Mouse (Mus musculus): ENCODE measurements around the gene Hist2h2aa2.
"Not testable (repeated sequence)": the region's sequence is repeated elsewhere in the genome, so short reads cannot be mapped to it uniquely, and the experiment has no call there.

Gene Hist2h2aa2

DNA sequence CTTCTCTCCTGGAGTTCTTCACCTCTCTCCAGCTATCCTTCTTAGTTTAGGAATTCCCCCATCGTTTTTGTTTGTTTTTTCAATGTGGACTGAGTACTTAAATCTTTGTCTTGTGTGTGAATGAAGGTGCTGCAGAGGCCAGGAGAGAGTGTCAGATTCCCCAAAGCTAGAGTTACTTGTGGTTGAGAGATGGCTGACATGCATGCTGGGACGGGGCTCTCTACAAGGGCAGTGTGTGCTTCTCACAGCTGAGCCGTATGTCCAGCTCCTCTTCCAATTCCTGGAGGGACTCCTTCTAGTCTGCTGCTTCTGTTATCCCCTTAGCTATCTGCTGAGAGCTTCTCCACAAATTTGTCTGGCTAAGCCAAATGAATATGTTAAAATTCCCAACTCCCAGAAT is 4.2 kb downstream of the Hist2h2aa2 start:
- DNase-seq, result no peak

DNA sequence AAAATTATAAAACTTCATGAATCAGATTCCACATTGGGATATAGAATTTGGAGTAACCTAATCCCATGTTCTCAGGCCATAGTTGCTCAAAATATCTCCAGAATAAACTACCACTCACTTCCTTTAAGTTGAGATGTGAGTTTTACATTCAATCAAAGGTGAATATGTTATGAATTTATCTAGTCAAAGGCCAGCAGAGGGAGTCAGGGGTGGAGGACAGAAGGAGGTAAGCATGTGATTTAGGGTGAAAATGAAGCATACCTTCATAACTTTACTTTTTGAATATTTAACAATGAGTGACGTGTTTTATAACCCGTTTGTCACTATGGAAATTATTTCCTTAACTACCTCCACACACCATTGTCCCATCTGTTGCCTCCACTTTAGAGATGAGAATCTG is 5.2 kb downstream of the Hist2h2aa2 start:
- DNase-seq, result no peak

DNA sequence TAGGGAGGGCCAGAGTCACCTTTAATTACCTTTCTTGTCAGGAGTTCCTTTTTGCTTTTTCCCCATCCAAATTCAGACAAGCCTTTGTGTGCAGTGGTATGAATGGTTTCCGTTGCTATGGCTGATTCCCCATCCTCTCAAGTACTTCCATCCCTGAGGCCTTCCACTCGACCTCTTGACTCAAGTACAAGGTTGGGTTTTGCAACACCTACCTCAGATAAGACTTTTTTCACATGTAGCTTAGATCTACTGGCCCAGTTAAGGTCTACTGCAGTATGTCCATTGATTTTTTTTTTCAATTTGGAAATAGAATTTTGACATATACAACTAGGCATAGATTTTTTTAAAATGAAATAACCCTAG is 8.3 kb downstream of the Hist2h2aa2 start:
- DNase-seq, result no peak

DNA sequence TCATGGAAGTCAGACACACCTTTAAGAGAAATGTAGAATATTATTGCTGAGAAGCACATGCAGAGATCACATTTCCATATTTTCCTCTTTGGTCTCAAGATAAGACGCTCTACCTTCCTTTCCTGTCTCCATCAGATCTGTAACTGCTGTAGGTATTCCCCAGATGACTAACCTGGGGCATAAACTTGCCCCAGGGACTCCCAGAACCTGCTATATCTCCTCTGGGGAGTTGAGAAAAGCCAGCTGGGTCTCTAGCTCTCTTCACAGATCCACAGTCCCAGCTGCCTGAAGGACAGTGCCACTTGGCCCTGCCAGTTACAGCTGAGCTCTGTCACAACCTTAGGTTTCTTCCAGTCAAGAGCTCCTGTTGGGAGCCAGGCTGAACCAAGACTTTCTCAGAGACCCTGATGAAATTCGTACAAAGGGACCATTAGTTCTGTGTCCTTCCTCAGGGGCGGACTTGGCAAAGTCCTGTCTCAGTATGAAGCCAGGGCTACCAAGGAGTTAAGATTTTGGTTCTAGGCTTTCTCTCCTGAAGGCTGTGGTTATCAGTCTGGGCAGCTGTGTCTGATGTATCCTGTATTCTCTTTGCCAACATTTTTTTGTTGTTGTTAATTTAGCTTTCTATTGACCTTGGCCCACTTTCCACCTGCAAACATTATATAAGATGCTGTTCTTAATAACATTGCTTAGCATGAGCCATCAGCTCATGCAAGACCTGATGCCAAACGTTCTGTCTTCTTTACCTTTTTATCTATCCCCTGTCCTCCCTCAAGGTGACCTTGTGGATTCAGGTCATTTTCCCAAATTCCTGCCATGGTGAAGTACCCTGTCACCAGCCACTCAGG is 8.9 kb downstream of the Hist2h2aa2 start:
- DNase-seq, result no peak

DNA sequence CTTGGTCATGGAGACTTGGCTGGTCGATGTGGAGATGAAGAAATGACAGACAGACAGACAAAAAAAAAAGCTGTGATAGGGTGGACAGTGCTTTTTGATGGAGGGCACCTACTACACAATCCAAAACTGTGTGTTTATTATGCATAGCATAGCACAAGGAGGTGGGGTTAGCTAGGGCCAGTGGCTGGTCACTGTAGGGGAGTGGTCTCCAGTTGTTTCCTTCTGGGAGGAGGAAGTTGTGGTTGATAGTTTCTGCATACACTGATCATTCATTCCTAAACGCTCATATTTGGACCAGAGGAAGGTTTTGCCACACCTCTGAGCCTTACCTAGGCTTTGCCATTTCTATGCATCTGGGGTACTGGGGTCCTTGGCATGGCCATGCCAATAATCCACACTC is 9.7 kb downstream of the Hist2h2aa2 start:
- DNase-seq, result no peak

DNA sequence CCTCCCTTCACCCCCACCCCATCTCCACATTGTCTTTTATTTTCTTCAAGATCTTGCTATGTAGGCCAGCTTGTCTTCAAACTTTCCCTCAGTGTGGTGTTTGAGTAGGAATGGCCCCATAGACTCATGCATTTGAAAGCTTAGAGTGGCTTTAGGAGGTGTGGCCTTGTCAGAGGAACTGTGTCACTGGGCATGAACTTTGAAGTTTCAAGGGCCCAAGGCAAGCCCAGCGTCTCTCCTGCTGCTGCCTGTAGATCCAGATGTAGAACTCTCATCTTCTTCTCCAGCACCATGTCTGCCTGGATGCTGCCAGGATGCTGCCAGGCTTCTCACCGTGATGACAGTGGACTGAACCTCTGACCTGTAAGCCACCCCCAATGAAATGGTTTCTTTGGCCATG is 11.2 kb downstream of the Hist2h2aa2 start:
- DNase-seq, result no peak

DNA sequence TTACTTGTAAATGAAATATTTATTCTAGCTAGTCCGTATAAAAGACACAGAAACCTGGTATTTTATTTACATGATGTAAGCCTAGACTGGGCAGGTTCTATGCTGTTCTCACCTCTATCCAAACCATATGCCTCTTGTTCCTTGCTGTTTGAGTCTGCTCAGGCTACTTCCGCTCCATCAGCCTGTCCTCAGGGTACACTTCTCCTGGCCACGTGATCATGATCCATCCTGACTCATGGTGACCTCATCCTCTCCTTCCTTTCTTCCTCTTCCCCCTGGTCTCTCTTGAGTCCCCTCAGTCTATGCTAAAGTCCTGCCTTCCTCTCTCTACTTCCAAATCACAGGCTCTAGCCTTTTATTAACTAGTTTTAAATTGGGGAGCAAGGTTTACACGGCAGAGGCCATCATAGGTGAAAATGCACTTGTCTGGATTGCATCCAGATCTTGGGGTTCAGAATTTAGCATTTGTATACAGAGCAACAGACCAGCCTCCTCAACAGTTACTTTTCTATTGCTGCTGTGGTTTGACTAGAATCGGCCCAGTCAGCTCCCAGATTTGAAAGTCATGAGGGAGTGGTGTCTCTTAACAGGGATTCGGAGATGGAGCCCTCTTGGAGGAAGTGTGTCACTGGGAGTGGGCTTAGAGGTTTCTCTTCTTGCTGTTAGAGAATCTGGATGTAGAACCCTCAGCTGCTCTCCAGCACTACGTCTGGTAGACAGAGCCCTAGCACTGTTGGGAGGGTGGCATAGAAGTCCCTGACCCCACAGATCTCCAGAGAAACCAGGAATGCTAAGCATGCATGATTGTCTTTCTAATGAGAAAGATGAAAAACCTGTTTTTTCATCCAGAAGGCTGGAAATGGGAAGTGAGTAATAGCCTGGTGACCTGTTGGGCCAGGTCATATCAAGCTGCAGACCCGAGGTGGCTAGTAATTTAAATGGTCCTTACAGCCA is 13.1 kb downstream of the Hist2h2aa2 start:
- DNase-seq, result no peak

DNA sequence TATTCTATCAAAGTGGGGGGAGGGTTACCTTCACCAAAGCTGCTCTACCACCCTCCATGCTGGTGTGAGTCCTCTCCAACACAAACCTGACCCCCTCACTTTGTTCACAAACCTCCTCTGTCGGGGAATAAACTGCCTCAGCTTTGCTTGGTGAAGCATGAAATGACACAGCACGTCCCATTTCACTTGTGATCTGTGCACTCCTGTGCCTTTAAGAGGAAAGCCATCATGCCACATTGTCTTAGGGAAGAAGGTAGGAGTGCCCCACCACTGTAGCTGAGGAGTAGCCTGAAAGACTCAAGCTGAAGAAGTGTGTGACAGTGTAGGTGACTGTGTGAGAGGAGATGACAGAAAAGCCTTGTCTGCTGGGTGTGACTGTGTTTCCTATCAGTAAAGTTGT is 14.7 kb downstream of the Hist2h2aa2 start:
- DNase-seq, result no peak

DNA sequence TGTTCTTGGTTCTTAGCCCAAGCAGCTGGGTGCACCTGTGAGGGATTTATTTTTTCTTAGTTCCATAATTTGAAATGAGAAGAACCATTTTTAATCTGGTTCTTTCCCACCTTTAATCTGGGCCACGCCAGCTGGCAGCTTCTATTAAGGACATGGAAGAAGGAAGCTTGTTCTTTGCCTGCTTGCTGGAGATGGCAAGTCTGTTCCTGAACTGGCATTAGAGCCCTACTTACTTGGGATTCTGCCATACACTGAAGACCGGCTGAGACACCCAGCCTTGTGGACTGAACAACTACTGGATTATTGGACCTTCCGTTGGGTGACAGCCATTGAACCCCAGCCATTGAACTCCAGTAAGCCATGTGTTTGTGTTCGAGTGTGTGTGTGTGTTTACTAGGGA is 17.3 kb downstream of the Hist2h2aa2 start:
- DNase-seq, result no peak

DNA sequence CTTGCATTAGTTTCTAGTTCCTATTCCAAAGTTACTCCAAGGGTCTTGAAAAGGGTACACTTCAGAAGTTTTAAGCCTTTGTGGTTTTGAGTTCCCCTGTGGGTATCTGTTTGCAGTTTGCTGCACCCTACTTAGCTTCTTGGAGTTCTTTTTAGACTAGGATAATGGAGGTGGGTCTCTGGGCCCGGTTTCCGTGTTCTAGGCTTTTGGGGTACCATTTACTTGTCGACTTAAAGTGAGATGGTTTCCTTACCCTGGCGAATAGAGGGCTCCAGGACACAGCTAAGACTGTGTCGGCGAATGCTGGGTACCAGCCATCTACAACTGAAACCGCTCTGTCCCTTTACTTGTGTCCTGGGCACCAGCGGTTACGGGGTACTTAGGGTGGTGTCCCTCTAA is 18.4 kb downstream of the Hist2h2aa2 start:
- DNase-seq, result no peak

DNA sequence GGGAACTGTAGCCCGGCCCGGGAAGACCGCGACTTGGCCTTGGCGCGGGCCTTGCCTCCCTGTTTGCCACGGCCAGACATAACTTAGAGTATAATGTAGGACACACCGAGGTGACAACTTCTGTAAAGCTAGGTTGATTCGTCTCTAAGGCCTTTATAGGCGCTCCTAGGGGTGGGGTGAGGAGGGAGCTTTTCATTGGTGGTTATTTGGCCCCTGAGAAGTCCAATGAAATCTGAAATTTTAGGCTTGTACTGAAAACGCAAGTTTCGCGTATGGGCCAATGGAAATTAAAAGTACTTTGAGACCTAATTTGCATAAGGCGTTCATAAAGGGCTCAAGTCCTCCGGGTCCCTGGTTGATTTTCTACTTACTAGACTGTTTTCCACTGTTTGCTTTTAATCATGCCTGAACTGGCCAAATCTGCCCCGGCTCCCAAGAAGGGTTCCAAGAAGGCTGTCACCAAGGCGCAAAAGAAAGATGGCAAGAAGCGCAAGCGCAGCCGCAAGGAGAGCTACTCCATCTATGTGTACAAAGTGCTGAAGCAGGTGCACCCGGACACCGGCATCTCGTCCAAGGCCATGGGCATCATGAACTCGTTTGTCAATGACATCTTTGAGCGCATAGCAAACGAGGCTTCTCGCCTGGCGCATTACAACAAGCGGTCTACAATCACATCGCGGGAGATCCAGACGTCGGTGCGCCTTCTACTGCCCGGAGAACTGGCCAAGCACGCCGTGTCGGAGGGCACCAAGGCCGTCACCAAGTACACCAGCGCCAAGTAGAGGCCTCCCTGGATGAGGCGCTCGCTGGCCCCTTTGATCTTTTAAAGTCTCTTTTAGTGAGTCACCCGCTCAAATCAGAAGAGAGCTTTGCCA is 19.1 kb downstream of the Hist2h2aa2 start, which contains the start of the genes Hist2h2ac and Hist2h2be:
Hist2h2ac (minus strand) TSS at position 116 of the 875 bp plus-strand sequence.
Hist2h2be (plus strand) TSS at position 355 of the 875 bp plus-strand sequence.
- peak; percentile 92 for DNase-seq

DNA sequence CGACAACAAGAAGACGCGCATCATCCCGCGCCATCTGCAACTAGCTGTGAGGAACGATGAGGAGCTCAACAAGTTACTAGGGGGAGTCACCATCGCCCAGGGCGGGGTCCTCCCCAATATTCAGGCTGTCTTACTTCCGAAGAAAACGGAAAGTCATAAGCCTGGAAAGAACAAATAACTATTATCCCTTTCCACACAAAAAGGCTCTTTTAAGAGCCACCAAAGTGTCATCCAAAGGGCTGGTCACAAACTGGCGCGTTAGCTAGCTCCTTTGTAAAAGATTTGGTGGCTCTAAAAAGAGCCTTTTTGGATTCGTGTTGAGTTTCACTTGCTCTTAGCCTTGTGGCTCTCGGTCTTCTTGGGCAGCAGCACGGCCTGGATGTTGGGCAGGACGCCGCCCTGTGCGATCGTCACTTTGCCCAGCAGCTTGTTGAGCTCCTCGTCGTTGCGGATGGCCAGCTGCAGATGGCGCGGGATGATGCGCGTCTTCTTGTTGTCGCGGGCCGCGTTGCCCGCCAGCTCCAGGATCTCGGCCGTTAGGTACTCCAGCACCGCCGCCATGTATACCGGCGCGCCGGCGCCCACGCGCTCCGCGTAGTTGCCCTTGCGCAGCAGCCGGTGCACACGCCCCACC is 19.8 kb downstream of the Hist2h2aa2 start:
- DNase-seq, result not testable (repeated sequence)

DNA sequence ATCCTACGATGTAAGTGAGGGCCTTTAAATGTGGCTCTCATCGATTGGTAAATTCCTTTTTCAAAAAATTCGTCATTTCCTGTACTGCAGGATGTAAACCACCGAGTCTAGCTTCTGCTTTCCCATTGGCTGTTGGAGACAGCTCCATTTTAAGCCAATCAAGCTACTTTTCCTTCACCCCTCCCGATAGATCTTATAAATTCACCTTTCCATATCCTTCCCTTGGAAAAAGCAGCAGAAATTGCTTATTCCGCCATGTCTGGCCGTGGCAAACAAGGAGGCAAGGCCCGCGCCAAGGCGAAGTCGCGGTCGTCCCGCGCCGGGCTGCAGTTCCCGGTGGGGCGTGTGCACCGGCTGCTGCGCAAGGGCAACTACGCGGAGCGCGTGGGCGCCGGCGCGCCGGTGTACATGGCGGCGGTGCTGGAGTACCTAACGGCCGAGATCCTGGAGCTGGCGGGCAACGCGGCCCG is 20.4 kb downstream of the Hist2h2aa2 start, which contains the start of the genes Bola1 and Hist2h2ab:
Bola1 (minus strand) TSS at position 49 of the 470 bp plus-strand sequence.
Hist2h2ab (plus strand) TSS at position 205 of the 470 bp plus-strand sequence.
- DNase-seq, result peak; percentile 83

DNA sequence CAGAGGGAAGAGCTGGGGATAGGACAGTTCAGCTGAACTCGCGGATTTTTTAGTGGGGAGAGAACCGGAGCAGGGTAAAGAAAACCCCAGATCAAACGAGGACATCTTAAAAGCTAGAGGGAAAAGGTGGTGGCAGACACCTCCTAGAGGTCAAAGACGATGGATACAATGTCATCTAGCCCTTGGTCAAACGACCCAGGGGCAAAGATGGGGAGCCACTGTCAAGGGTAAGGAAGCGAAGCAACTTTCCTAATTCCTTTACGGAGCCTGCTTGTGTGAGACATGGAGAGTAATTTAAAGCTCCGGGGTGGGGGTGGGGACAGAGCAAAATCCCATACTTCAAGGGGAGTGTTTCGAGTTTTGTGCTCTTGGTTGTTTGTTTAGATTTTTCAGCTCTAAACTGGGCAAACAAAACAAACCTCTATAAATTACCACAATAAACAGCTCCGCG is 20.9 kb downstream of the Hist2h2aa2 start:
- peak; percentile 40 for DNase-seq

DNA sequence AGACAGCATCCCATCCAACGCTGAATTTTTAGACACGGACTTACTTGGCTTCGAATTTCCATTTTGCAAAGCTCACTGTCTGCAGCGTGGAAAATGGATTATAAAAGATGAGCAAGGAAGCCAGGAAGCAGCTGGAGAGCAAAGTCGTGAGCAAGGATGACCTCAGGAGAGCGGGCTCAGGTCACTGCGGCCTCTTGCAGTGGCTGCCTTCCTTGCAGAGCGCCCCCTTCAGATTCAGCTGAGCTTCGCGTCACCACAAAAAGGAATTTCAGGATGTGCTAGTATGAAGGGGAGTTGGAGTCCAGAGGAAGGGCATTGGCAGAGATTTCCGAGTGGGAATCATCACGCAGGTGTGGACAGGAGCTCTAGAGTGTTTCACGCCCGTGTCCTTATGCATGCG is 30.8 kb downstream of the Hist2h2aa2 start:
- DNase-seq, result no peak

DNA sequence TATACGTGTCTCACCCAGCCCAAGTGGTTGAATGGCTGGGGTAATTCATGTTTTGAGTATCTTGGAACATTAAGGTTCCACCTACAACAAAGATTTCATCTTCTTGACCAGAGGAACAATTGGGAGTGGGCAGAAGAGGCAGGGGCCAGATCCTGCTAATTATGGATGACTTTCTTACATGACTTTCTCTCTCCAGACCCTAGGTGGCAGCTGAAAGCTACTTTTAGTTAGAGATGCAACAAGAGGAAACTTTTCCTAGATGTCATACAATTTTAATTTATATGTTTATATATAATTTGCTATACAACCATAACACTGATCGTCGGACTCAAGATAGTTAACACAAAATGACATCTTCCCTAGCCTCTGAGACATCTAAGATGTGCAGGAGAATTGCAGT is 32.3 kb downstream of the Hist2h2aa2 start:
- no peak for DNase-seq

DNA sequence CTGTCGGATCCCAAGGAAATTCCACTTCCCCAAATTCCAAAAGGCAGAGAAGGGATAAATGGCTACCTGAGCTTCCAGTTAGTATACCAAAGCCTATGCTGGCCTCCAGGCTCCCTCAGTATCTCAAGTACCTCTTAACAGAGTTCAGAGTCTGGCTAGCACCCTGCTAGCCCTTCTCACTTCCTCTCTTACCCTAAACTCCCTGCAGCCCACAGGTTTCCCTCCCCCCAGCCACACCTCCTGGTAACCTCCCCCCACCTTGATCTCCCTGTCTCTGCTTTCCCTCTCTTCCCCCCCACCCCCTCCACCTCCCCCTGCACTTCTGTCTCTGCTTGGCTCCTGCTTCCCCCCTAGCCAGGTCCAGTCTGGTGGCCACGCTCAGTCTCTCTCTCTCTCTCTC is 40.3 kb downstream of the Hist2h2aa2 start:
- DNase-seq, result no peak

DNA sequence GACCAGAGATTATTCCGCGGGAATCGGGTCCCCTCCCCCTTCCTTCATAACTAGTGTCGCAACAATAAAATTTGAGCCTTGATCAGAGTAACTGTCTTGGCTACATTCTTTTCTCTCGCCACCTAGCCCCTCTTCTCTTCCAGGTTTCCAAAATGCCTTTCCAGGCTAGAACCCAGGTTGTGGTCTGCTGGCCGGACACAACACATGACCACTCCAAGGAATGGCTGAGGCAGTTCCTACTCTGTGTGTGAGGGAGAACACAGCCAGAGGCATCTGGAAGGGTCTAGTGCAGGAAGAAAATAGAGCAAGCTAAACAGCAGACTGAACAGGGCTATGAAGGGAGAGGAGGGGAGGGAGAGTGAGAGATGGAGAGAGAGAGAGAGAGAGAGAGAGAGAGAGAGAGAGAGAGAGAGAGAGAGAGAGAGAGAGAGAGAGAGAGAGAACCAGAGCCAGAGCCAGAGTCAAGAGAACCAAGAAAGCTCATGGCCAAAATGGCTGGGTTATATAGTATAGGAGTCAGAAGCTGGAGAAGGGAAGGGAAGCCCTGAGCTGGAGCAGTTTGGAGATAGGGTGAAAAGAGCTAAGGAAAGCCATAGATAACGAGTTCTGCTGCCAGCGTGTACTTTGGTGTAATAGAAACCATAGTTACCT is 41.4 kb downstream of the Hist2h2aa2 start:
- DNase-seq, result not testable (repeated sequence)

DNA sequence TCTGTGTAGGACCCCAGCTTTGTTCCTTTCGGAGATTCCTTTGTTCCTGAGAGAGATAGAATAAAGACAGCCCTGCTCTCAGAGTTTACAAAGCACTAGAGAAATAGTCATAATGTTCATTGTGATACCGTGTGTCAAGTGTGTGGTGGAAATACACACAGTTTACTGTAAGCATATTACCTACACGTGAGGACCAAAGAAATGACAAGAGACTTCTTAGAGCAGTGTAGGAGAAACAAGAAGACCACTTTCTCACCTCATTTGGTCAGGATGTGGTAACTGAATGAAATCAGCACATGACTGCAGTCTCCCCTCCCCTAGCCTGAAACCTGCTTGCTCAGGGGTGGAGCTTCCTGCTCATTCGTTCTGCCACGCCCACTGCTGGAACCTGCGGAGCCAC is 41.9 kb downstream of the Hist2h2aa2 start:
- no peak for DNase-seq

DNA sequence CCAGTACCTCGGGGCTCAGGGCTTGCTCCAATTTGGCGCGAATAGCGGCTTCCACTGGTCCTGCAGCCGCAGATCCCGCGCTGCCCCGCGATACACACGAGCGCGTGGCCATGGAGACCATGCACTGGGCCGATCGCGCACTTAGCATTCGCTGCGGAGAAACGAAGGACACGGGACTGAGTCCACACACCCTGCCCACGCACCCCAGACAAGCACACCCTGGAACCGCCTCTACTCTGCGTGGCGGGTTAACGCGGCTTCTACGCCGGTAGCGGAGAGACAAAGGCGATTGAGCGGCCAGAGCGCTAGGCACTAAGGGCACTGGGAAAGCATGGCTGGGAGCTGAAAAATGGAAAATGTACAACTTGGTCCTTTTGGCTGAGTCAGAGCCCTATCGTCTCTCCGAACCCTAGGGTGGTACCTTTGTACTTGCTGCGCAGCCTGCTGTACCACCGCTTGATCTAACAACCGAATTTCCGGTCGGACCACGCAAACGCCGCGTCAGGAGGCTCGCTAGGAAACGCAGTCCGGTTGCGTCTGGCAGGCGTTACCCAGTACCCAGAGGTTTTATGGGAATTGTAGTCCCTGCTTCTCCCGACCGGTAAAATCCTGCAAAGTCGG is 42.8 kb downstream of the Hist2h2aa2 start:
- DNase-seq, result peak; percentile 92

Measured in kidney, postnatal 14 days (tissue).